Mouse (Mus musculus): Measurements from ENCODE around the gene Lipc. TPM values are rescaled to one million over a fixed set of nuclear protein-coding genes. Genes with fewer than 3 reads are reported as not detected.

Gene Lipc
- polyA plus RNA-seq, 1 experiment: 0.87 TPM

GRCm38 (mm10) chr9:70894201-70894600 lies 57.8 kb downstream of the Lipc start:
- no peak overlapping the region for H3K4me3 ChIP-seq (replicated peaks; ENCODE audit: control insufficient read depth, low read depth, low read length)
- WGBS: 66% methylated on average over 1 of the region's 1 CpGs
- no peak overlapping the region for H3K27ac ChIP-seq (ENCODE audit: control insufficient read depth, insufficient read depth, low read depth, low read length, poor library complexity)
- TF ChIP-seq CTCF (IDR thresholded peaks at IDR 0.05; ENCODE audit: control insufficient read depth, insufficient read depth, low read length): no peak
- TF ChIP-seq POLR2A (IDR thresholded peaks at IDR 0.05; ENCODE audit: borderline replicate concordance, control insufficient read depth, low read depth, low read length): no peak
- H3K4me1 ChIP-seq (ENCODE audit: control insufficient read depth, insufficient read depth, low read length): peaks cover 6% of the 10 kb centered on the region

- no peak overlapping the region for H3K27ac ChIP-seq (ENCODE audit: control insufficient read depth, insufficient read depth, low read depth, low read length, poor library complexity)
These were observed 58.5 kb downstream of the Lipc start for GRCm38 (mm10) chr9:70893526-70893925.

GRCm38 (mm10) chr9:70892627-70893026 lies 59.4 kb downstream of the Lipc start:
- no peak for TF ChIP-seq POLR2A (IDR thresholded peaks at IDR 0.05; ENCODE audit: borderline replicate concordance, control insufficient read depth, low read depth, low read length)
- TF ChIP-seq CTCF (IDR thresholded peaks at IDR 0.05; ENCODE audit: control insufficient read depth, insufficient read depth, low read length): no peak
- WGBS: 63% methylated on average over 5 of the region's 5 CpGs
- peak overlapping the region; percentile 68 for H3K27ac ChIP-seq (ENCODE audit: control insufficient read depth, insufficient read depth, low read depth, low read length, poor library complexity)

More at GRCm38 (mm10) chr9:70893526-70893925, 58.5 kb downstream of the Lipc start:
- WGBS: 64% methylated on average over 3 of the region's 3 CpGs
- TF ChIP-seq CTCF (IDR thresholded peaks at IDR 0.05; ENCODE audit: control insufficient read depth, insufficient read depth, low read length) (no peak), POLR2A (IDR thresholded peaks at IDR 0.05; ENCODE audit: borderline replicate concordance, control insufficient read depth, low read depth, low read length) (no peak)
- Histone ChIP-seq H3K4me3 (replicated peaks; ENCODE audit: control insufficient read depth, low read depth, low read length) (no peak overlapping the region), H3K4me1 (ENCODE audit: control insufficient read depth, insufficient read depth, low read length) (peaks cover 6% of the 10 kb centered on the region)

DNA sequence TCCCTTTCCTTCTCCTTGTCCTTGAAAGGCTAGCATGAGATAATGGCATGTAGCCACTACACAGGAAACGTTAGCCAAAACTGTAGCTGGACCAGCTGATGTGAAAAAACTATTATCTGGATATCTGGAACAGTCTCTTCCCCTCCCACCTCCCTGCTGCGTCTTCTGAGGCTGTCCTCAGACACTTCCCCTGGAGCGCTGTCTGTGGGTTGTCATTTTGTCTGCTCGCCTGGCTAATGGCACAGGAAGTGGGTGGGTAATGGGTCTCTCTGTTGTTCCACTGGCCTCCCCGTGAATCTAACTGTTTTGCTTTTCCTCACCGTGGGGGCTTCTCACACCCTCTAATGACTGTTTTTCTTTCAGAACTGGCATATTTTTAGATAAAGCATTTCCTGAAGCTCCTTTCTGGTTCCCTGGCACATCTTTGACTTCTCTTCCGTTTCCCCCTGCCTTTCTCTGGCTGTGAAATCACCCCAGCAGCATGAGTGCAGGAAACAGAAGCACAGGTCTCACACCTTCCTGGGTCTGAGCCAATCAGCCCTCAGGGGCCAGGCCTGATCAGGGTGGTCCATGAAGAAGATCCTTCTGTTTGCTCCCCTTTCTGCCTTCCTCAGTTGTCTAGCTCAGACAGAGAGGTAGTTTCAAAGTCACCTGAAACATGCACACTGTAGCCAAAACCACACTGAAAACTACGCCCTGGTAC lies 60.4 kb downstream of the Lipc start:
- 9% methylated on average over 8 of the region's 8 CpGs for WGBS
- TF ChIP-seq CTCF (IDR thresholded peaks at IDR 0.05; ENCODE audit: control insufficient read depth, insufficient read depth, low read length) (no peak), POLR2A (IDR thresholded peaks at IDR 0.05; ENCODE audit: borderline replicate concordance, control insufficient read depth, low read depth, low read length) (no peak)
- H3K4me1 ChIP-seq (ENCODE audit: control insufficient read depth, insufficient read depth, low read length): peaks cover 6% of the 10 kb centered on the region
- peak overlapping the region; percentile 52 for H3K27ac ChIP-seq (ENCODE audit: control insufficient read depth, insufficient read depth, low read depth, low read length, poor library complexity)
- H3K4me3 ChIP-seq (replicated peaks; ENCODE audit: control insufficient read depth, low read depth, low read length): no peak overlapping the region

More at GRCm38 (mm10) chr9:70892627-70893026, 59.4 kb downstream of the Lipc start:
- Histone ChIP-seq H3K4me3 (replicated peaks; ENCODE audit: control insufficient read depth, low read depth, low read length) (no peak overlapping the region), H3K4me1 (ENCODE audit: control insufficient read depth, insufficient read depth, low read length) (peaks cover 6% of the 10 kb centered on the region)

- TF ChIP-seq POLR2A (IDR thresholded peaks at IDR 0.05; ENCODE audit: borderline replicate concordance, control insufficient read depth, low read depth, low read length) (no peak), CTCF (IDR thresholded peaks at IDR 0.05; ENCODE audit: control insufficient read depth, insufficient read depth, low read length) (no peak)
- Histone ChIP-seq H3K4me1 (ENCODE audit: control insufficient read depth, insufficient read depth, low read length) (peaks cover 6% of the 10 kb centered on the region), H3K4me3 (replicated peaks; ENCODE audit: control insufficient read depth, low read depth, low read length) (no peak overlapping the region), H3K27ac (ENCODE audit: control insufficient read depth, insufficient read depth, low read depth, low read length, poor library complexity) (no peak overlapping the region)
- 84% methylated on average over 7 of the region's 7 CpGs for WGBS
These were observed 61.3 kb downstream of the Lipc start for GRCm38 (mm10) chr9:70890736-70891135.

GRCm38 (mm10) chr9:70888969-70889368 lies 63.1 kb downstream of the Lipc start:
- TF ChIP-seq POLR2A (IDR thresholded peaks at IDR 0.05; ENCODE audit: borderline replicate concordance, control insufficient read depth, low read depth, low read length) (no peak), CTCF (IDR thresholded peaks at IDR 0.05; ENCODE audit: control insufficient read depth, insufficient read depth, low read length) (no peak)
- no peak overlapping the region for H3K4me3 ChIP-seq (replicated peaks; ENCODE audit: control insufficient read depth, low read depth, low read length)
- WGBS: 74% methylated on average over 4 of the region's 4 CpGs
- H3K4me1 ChIP-seq (ENCODE audit: control insufficient read depth, insufficient read depth, low read length): peaks cover 4% of the 10 kb centered on the region
- H3K27ac ChIP-seq (ENCODE audit: control insufficient read depth, insufficient read depth, low read depth, low read length, poor library complexity): no peak overlapping the region

DNA sequence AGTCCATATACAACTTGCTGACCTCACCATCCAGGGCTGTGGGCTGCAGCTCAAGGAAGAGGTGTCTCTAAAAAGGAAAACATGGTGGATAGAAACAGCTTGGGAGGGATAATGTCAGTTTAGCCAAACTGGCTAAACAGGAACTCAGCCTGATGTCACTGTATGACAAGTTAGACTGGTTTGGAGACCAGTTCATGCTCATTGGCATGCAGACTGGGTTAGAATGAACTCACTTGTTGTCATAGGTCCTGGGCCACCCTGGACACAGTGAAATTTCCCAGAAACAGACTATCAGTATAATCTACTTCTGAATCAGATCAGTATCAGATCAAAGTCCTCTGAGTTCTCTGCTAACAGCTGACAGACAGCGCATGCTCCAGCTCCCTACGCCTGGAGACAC lies 63.5 kb downstream of the Lipc start:
- peaks cover 6% of the 10 kb centered on the region for H3K4me1 ChIP-seq (ENCODE audit: control insufficient read depth, insufficient read depth, low read length)
- H3K27ac ChIP-seq (ENCODE audit: control insufficient read depth, insufficient read depth, low read depth, low read length, poor library complexity): no peak overlapping the region
- TF ChIP-seq CTCF (IDR thresholded peaks at IDR 0.05; ENCODE audit: control insufficient read depth, insufficient read depth, low read length) (no peak), POLR2A (IDR thresholded peaks at IDR 0.05; ENCODE audit: borderline replicate concordance, control insufficient read depth, low read depth, low read length) (no peak)
- no peak overlapping the region for H3K4me3 ChIP-seq (replicated peaks; ENCODE audit: control insufficient read depth, low read depth, low read length)
- 88% methylated on average over 2 of the region's 2 CpGs for WGBS

GRCm38 (mm10) chr9:70881982-70882381 lies 70.0 kb downstream of the Lipc start:
- Histone ChIP-seq H3K4me1 (ENCODE audit: control insufficient read depth, insufficient read depth, low read length) (peaks cover 2% of the 10 kb centered on the region; the same call in 1 of the 2 replicates), H3K27ac (ENCODE audit: control insufficient read depth, insufficient read depth, low read depth, low read length, poor library complexity) (no peak overlapping the region), H3K4me3 (replicated peaks; ENCODE audit: control insufficient read depth, low read depth, low read length) (no peak overlapping the region)
- TF ChIP-seq CTCF (IDR thresholded peaks at IDR 0.05; ENCODE audit: control insufficient read depth, insufficient read depth, low read length) (no peak), POLR2A (IDR thresholded peaks at IDR 0.05; ENCODE audit: borderline replicate concordance, control insufficient read depth, low read depth, low read length) (no peak)
- 60% methylated on average over 5 of the region's 5 CpGs for WGBS

Measured in bone marrow, adult 2 months (tissue).